Mouse (Mus musculus): ENCODE data around the gene Fam172a.

Gene Fam172a

GRCm38 (mm10) chr13:78198871-78199641, 497.2 kb downstream of the Fam172a start:
- peak in 1 of 2 experiments; percentile 58 for DNase-seq (ENCODE audit: low spot score in 2 of 2)

- no peak for DNase-seq (ENCODE audit: low spot score in 2 of 2)
These were observed 497.9 kb downstream of the Fam172a start, which contains the start of gene Nr2f1 for GRCm38 (mm10) chr13:78199642-78200160. Nr2f1 (minus strand) TSS chr13:78199757.

- peak in 1 of 2 experiments; percentile 65 for DNase-seq (ENCODE audit: low spot score in 2 of 2)
These were observed 498.6 kb downstream of the Fam172a start for GRCm38 (mm10) chr13:78200407-78200806.

- peak; percentile 85 to 94 for DNase-seq (ENCODE audit: low spot score in 2 of 2)
These were observed 499.4 kb downstream of the Fam172a start for GRCm38 (mm10) chr13:78200991-78201870.

- DNase-seq (ENCODE audit: low spot score in 2 of 2) = no peak
These were observed 500.2 kb downstream of the Fam172a start for GRCm38 (mm10) chr13:78201871-78202565.

- DNase-seq (ENCODE audit: low spot score in 2 of 2) = no peak
These were observed 500.9 kb downstream of the Fam172a start for GRCm38 (mm10) chr13:78202574-78203347.

- DNase-seq (ENCODE audit: low spot score in 2 of 2) = peak in 1 of 2 experiments; percentile 79
These were observed 501.7 kb downstream of the Fam172a start for GRCm38 (mm10) chr13:78203348-78204061.

- no peak for DNase-seq (ENCODE audit: low spot score in 2 of 2)
These were observed 503.6 kb downstream of the Fam172a start for GRCm38 (mm10) chr13:78205426-78205825.

GRCm38 (mm10) chr13:78206891-78207430, 505.1 kb downstream of the Fam172a start:
- no peak for DNase-seq (ENCODE audit: low spot score in 2 of 2)

- DNase-seq (ENCODE audit: low spot score in 2 of 2) = no peak
These were observed 506.2 kb downstream of the Fam172a start for GRCm38 (mm10) chr13:78207796-78208645.

- no peak for DNase-seq (ENCODE audit: low spot score in 2 of 2)
These were observed 507.0 kb downstream of the Fam172a start for GRCm38 (mm10) chr13:78208689-78209410.

GRCm38 (mm10) chr13:78209611-78210028, 507.8 kb downstream of the Fam172a start:
- DNase-seq (ENCODE audit: low spot score in 2 of 2) = no peak

- peak in 1 of 2 experiments; percentile 51 for DNase-seq (ENCODE audit: low spot score in 2 of 2)
These were observed 508.4 kb downstream of the Fam172a start for GRCm38 (mm10) chr13:78210029-78210747.

GRCm38 (mm10) chr13:78210748-78211089, 508.9 kb downstream of the Fam172a start:
- no peak for DNase-seq (ENCODE audit: low spot score in 2 of 2)

- no peak for DNase-seq (ENCODE audit: low spot score in 2 of 2)
These were observed 509.6 kb downstream of the Fam172a start for GRCm38 (mm10) chr13:78211231-78212010.

GRCm38 (mm10) chr13:78212111-78212510, 510.3 kb downstream of the Fam172a start:
- no peak for DNase-seq (ENCODE audit: low spot score in 2 of 2)

GRCm38 (mm10) chr13:78213155-78213554, 511.3 kb downstream of the Fam172a start:
- DNase-seq (ENCODE audit: low spot score in 2 of 2) = no peak
